ENCODE assay signal across 19 mouse cellular contexts in genomic region chr4:83791811-83792210, GRCm38 (mm10).
DNase-seq lines count a peak whose midpoint lies in the region; ATAC-seq lines count a peak whose summit lies in the region.
"Had no signal": no experiment of that assay in that cellular context is flagged by ENCODE, and none has a peak within 500 bp of the region (broad histone marks: within the 10 kb centered on the region; RNA-seq: fewer than 3 reads in every experiment).

No protein-coding gene starts in this region.

- H3K9me3 ChIP-seq in embryonic facial prominence, embryonic 10.5 days, result no peaks in the 10 kb centered on the region
- H3K9me3 ChIP-seq in limb, embryonic 11.5 days (ENCODE audit: control insufficient read depth, low read length), result no peaks in the 10 kb centered on the region
- H3K9me3 ChIP-seq: heart, embryonic 10.5 days; hindbrain, embryonic 15.5 days; liver, embryonic 12.5 days; lung, embryonic 15.5 days had no signal

- 14% methylated on average over 13 of the region's 13 CpGs for WGBS in embryonic facial prominence, embryonic 10.5 days
- 14% methylated on average over 13 of the region's 13 CpGs for WGBS in limb, embryonic 11.5 days

- H3K4me1 ChIP-seq in embryonic facial prominence, embryonic 10.5 days, result peaks cover 26% of the 10 kb centered on the region
- peaks cover 3% of the 10 kb centered on the region; the same call in 1 of the 2 replicates for H3K4me1 ChIP-seq in limb, embryonic 11.5 days (ENCODE audit: control insufficient read depth, insufficient read depth, low read length)
- H3K4me1 ChIP-seq: heart, embryonic 10.5 days; liver, embryonic 12.5 days; lung, embryonic 15.5 days had no signal

- no peak for ATAC-seq in limb, embryonic 11.5 days (ENCODE audit: insufficient number of reproducible peaks, low FRiP score, low TSS enrichment, low read depth)
- ATAC-seq in frontal cortex, adult (ENCODE audit: low TSS enrichment), result no peak
- ATAC-seq: liver, embryonic 12.5 days had no signal

- no peak overlapping the region for H3K9ac ChIP-seq in limb, embryonic 11.5 days (ENCODE audit: low read length)
- H3K9ac ChIP-seq: hindbrain, embryonic 15.5 days; liver, embryonic 12.5 days; lung, embryonic 15.5 days had no signal

- H3K27me3 ChIP-seq in embryonic facial prominence, embryonic 10.5 days (replicated peaks; ENCODE audit: low read depth, poor library complexity, severe bottlenecking), result no peaks in the 10 kb centered on the region
- H3K27me3 ChIP-seq in limb, embryonic 11.5 days (ENCODE audit: control insufficient read depth, insufficient read depth, low read length), result no peaks in the 10 kb centered on the region
- H3K27me3 ChIP-seq: hindbrain, embryonic 15.5 days; liver, embryonic 12.5 days; lung, embryonic 15.5 days had no signal

- H3K4me3 ChIP-seq in embryonic facial prominence, embryonic 10.5 days, result no peak overlapping the region
- H3K4me3 ChIP-seq in limb, embryonic 11.5 days (ENCODE audit: low read depth, low read length), result no peak overlapping the region
- H3K4me3 ChIP-seq: erythroblast, embryonic 14.5 days; heart, embryonic 10.5 days; hindbrain, embryonic 15.5 days; liver, embryonic 12.5 days; lung, embryonic 15.5 days had no signal

- peak; percentile 5 to 13 for DNase-seq in kidney, postnatal 4 days
- no peak for DNase-seq in kidney, postnatal 36 days
- DNase-seq in embryo, embryonic 10 days (ENCODE audit: low spot score), result peak; percentile 68
- DNase-seq in embryonic facial prominence, embryonic 10.5 days (ENCODE audit: low spot score), result peak; percentile 59
- DNase-seq in limb, embryonic 11.5 days (ENCODE audit: low spot score), result peak; percentile 64
- no peak for DNase-seq in adrenal gland, postnatal 25 days
- DNase-seq: adrenal gland, postnatal 10 days; cerebellum, adult 18-20 months; heart, postnatal 10 days; kidney, adult 18-20 months; kidney, postnatal 25 days; right cerebral cortex, postnatal 4 days; thymus, postnatal 4 days had no signal

- no peak overlapping the region for H3K4me2 ChIP-seq in limb, embryonic 11.5 days (ENCODE audit: low read depth, severe bottlenecking)
- H3K4me2 ChIP-seq: hindbrain, embryonic 15.5 days; liver, embryonic 12.5 days; lung, embryonic 15.5 days had no signal

- no peaks in the 10 kb centered on the region for H3K36me3 ChIP-seq in embryonic facial prominence, embryonic 10.5 days (replicated peaks)
- H3K36me3 ChIP-seq in limb, embryonic 11.5 days (ENCODE audit: control insufficient read depth, insufficient read depth, low read length), result no peaks in the 10 kb centered on the region
- H3K36me3 ChIP-seq: heart, embryonic 10.5 days; hindbrain, embryonic 15.5 days; liver, embryonic 12.5 days; lung, embryonic 15.5 days had no signal

- 0 out of 2 replicates have a peak overlapping the region, but pooled peaks have one; percentile 35 for H3K27ac ChIP-seq in embryonic facial prominence, embryonic 10.5 days (replicated peaks)
- H3K27ac ChIP-seq in limb, embryonic 11.5 days (replicated peaks; ENCODE audit: low read depth, low read length), result no peak overlapping the region
- H3K27ac ChIP-seq: heart, embryonic 10.5 days; hindbrain, embryonic 15.5 days; liver, embryonic 12.5 days; lung, embryonic 15.5 days had no signal

Comparison
In these comparisons a context has a peak if more than half of its experiments do, and no peak if none do; other contexts are left out.
1. DNase-seq: peak in kidney, postnatal 4 days (2 of 2), embryo, embryonic 10 days (single experiment), embryonic facial prominence, embryonic 10.5 days (single experiment) and limb, embryonic 11.5 days (single experiment); none in kidney, postnatal 36 days (0 of 2) and adrenal gland, postnatal 25 days (single experiment).